Mouse (Mus musculus) adrenal gland, postnatal 10 days (tissue): Measurements from ENCODE around the gene Gm45713. TPM values are rescaled to one million over a fixed set of nuclear protein-coding genes. Genes with fewer than 3 reads are reported as not detected.
"Not testable (repeated sequence)": the region's sequence is repeated elsewhere in the genome, so short reads cannot be mapped to it uniquely, and the experiment has no call there.

ENCODE experiments used
- DNase-seq: peaks from one replicate; pipeline ENCODE4 v3.0.0; 2021; ENCODE audit warnings: mixed read lengths
- total RNA-seq, 2 experiments: library from RNA; stranded (reverse); gene quantifications; 2 replicates each; pipeline ENCODE4 v1.2.3; 2021

Gm45713 gene
- total RNA-seq, 2 experiments from 2014 or later, result not detected

DNA sequence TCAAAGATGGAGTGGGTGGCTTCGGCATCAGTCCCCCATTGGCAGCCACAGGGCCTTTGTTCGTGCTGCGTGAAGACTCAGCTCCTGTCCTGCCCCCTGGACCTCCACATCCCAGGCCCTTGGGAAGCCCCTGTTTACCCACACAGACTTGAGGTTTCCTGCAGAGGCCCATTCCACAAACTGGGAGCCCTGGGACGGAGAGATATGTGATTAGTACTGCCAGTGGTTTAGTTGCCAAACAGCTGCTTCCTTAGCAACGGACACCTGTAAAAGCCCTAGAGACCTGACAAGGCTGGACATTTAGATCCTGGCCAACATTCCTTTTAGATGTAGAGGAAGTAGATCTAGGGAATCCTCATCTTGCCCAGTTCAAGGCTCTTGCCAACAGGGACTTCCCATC is 5.9 kb upstream of the Gm45713 start:
- no peak for DNase-seq

DNA sequence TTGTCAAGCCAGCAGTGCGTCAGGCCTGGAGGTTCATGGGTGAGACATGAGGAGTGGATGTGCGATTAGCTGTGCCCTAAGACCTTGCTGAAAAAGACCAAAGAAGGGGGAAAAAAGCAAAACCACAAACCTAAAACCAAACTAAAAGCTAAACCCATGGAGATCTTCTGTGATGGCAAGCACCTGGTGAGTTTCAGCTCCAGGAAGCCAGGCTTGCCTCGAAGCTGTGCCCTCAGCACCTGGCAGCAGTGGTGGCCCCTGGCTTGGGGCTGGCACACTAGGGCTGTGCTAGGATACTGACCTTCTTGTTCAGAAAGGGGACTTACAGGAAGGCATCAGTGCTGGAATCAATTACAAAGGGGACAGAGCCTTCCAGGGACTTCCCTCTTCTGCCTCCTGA is 5.3 kb upstream of the Gm45713 start:
- DNase-seq, result no peak

DNA sequence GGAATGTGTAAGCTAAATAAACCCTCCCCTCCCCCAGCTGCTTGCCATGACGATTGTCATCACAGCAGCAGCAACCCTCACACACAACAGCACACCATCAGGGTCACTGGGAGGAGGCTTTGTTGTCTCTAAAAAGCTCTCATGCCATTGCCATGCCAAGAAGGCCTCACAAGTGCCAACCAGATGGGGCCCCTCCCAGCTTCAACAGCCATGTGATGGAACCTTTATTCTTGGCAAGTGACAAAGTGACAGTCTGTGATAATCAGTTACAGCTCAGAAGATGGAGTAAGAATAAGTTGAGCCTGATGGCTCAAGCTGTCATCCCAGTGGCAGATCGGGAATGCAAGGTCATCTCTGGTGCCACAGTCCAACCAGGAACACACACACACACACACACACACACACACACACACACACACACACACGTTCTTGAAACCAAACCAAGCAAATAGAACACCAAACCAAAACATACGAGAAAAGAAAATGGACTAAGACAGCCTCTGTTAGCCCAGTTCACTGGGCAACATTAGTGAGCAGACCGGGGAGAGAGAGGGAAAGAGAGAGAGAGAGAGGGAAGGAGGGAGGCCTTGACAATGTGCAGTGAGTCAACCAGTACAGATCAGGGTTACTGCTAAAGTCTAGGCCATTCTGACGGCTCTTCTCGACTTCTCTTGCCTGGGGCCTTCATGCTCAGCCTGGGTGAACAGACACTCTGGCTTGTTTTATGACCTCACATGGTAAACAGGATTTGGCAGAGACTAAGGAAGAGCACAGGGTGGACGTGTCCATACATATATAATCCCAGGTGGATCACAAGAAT is 4.1 kb upstream of the Gm45713 start:
- DNase-seq, result no peak

DNA sequence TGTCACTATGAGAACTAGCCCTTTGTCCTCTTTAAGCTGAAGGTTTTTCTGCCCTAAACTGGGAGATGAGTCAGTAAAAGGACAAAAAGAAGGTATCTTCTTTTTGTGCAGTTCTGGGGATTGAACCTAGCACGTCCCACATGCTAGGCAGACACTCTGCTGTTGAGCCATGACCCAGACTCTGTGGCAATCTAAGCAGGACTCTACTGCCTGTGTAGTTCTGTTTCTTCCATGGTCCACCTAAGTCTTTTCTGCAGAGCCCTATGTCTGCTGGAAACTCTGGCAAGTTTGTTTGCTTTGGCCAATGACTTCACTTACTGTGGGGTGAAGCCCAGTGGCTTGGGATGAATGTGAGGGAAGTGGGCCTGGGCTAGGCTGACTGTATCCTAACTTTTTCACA is 2.4 kb upstream of the Gm45713 start:
- DNase-seq, result no peak

- DNase-seq, result no peak
Measured at GRCm38 (mm10) chr7:45137171-45138006, 1.4 kb upstream of the Gm45713 start.

GRCm38 (mm10) chr7:45135370-45135769 is 661 bp downstream of the Gm45713 start:
- DNase-seq, result no peak

DNA sequence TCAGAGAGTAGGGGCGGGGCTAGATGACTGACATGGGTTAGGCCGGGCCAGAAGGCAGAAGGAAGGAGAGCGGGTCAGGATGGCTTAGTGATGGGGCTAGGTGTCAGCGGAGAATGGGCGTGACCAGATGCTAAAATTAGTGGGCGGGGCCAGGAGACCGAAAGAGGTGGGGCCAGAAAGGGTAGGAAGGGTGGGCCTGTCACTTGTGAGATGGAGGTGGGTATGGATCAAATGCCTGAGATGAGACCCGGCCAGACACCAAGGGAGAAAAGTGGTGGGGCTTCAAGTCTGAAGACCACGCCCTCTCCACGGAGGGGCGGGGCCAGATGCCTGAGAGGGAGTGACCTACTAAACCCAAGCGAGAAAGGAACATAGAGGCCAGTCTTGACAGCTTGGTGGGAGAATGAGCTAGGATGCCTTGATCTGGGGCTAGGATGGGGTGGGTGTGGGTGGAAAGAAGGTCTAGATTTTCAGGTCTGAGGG is 1.4 kb downstream of the Gm45713 start:
- DNase-seq, result no peak

DNA sequence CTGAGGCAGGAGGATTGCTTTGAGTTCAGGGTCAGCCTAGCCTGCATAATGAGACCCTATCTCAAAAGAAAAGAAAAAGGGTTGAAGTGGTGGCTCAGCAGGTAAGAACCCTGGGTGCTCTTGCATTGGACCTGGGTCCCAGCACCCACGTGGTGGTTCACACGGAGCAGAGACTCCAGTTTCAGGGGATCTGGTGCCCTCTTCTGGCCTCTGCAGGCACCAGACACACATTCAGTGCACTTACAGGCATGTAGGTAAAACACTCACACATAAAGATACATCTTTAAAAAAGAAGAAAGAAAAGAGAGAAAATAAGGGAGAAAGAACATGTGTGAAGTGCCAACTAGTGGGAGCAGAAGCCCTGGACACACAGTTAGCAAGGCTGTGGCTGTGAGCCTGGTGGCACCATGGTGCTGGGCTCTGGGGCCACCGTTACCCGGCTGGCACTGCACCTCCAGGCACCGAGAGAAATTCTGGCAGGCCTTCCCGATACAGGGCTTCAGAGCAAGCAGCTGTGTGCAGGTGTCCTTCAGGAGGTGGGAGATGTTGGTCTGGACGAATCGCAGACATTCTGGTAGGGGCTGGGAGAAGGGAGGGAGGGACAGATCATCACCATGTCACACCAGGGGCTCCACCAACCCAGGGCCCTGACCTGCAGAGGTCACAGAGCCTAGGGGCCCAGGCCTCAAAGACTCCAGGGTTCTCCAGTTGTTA is 2.4 kb downstream of the Gm45713 start:
- DNase-seq, result no peak

GRCm38 (mm10) chr7:45131850-45132249 is 4.2 kb downstream of the Gm45713 start:
- no peak for DNase-seq

GRCm38 (mm10) chr7:45129776-45130512 is 6.1 kb downstream of the Gm45713 start:
- DNase-seq, result no peak

GRCm38 (mm10) chr7:45129318-45129717 is 6.7 kb downstream of the Gm45713 start:
- DNase-seq, result peak; percentile 74

DNA sequence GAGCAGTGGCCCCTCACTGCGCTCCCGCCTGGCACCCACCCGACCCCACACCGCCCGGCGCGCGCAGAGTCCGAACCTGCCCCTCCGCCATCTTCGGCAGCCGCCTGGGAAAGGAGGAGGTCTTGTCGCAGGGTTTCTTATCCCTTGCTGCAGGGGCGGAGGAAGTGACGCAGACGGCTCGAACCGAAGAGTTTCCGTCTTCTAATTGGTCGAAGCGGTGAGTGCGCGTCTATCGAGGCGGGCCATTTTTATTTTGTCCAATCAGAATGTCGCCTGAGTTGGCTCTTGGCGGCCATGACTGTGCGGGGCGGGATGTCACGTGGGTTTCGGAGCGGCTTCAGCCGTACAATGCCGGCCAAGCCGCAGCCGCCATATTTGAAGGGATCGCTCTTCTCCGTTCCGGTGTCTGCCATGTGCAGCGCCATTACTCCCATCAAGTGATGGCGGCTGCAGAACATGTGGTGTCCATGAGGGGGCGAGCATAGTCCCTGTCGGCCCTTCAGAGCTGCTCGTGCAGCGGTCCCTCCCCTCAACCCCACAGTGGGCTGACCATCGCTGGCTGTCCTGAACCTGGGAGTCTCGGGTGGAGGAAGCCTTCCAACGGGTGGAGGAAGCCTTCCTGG is 7.3 kb downstream of the Gm45713 start, which contains the start of gene Rpl13a:
Gene Rpl13a, minus strand, starts transcription at position 138 of the 623 bp plus-strand sequence.
- peak; percentile 97 for DNase-seq

GRCm38 (mm10) chr7:45127700-45128224 is 8.3 kb downstream of the Gm45713 start:
- DNase-seq, result no peak

DNA sequence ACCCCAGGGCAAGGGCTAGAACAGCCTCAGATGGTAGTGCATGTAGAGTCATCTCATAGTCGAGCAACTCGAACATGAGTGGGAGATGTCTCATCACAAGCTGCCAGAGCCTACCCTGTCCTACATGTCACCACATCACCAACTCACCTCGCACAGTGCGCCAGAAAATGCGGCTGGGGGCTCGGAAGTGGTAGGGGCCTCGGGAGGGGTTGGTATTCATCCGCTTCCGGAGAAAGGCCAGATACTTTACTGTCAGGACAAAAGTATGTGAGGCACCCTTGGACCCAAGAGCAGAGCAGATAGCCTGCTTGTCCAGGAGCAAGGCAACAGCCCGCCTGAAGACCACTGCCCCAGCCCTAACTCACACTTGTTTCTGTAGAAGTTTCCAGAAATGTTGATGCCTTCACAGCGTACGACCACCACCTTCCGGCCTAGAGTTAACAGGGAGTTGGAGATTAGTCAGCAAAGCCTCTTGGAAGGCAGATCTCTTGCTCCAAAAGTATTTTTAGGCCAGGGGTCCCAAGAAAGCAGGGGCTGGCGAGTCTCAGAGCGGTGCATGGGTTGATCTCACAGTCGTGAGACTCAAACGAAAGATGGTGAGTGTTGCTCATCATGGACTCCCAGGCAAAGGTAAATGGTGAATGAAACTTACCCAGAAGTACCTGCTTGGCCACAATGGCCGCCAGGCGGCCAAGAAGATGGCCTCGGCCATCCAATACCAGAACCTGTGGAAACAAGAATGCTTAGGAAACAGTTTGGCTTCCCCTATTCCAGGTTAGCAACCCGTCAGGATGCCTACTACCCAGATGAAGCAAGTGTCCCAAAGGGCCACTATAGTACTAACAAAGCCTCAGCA is 9.0 kb downstream of the Gm45713 start:
- DNase-seq, result no peak

- no peak for DNase-seq
Measured at GRCm38 (mm10) chr7:45126147-45126843, 9.7 kb downstream of the Gm45713 start.

- DNase-seq, result not testable (repeated sequence)
Measured at GRCm38 (mm10) chr7:45125649-45126048, 10.4 kb downstream of the Gm45713 start.

- DNase-seq, result no peak
Measured at GRCm38 (mm10) chr7:45125144-45125600, 10.9 kb downstream of the Gm45713 start.

- DNase-seq, result peak; percentile 99
Measured at GRCm38 (mm10) chr7:45124224-45125143, 11.5 kb downstream of the Gm45713 start, which contains the start of gene Rps11. TSS of gene Rps11 (minus strand) at chr7:45124439.
